Mouse (Mus musculus) embryonic facial prominence, embryonic 14.5 days (tissue): ENCODE measurements around the gene Nbea. TPM values are rescaled to one million over a fixed set of nuclear protein-coding genes. Genes with fewer than 3 reads are reported as not detected.

Experiments used
- ATAC-seq: fragments of 200-750 bp; cut with Nextera tagmentation; 2 replicates; pipeline ENCODE4 v1.8.0; 2017; ENCODE audit warnings: low read depth, moderate number of reproducible peaks, moderate TSS enrichment
- DNase-seq: peaks from one replicate; pipeline ENCODE4 v3.0.0-alpha.2; 2015; ENCODE audit warnings: low spot score
- H3K27ac ChIP-seq: fragments of 300-500 bp; sonication (generic); replicated peaks from 2 replicates; pipeline ENCODE4 v1.5.1; 2014; ENCODE audit warnings: low read depth, mild to moderate bottlenecking, low read length, moderate library complexity
- H3K27me3 ChIP-seq: fragments of 300-500 bp; sonication (generic); replicated peaks from 2 replicates; pipeline ENCODE4 v1.6.1; 2014; ENCODE audit warnings: low read length; ENCODE audit not compliant: control insufficient read depth, insufficient read depth
- H3K36me3 ChIP-seq: fragments of 300-500 bp; sonication (generic); 2 replicates; pipeline ENCODE4 v1.6.1; 2014; ENCODE audit warnings: low read length, mixed read lengths; ENCODE audit not compliant: control insufficient read depth, insufficient read depth
- H3K4me1 ChIP-seq: fragments of 300-500 bp; sonication (generic); 2 replicates; pipeline ENCODE4 v1.6.1; 2014; ENCODE audit warnings: antibody characterized with exemption, low read length; ENCODE audit not compliant: control insufficient read depth, insufficient read depth
- H3K4me2 ChIP-seq: fragments of 300-500 bp; sonication (generic); 2 replicates; pipeline ENCODE4 v1.6.1; 2014; ENCODE audit warnings: low read depth, mild to moderate bottlenecking, low read length, moderate library complexity, mixed read lengths
- H3K4me3 ChIP-seq: fragments of 300-500 bp; sonication (generic); 2 replicates; pipeline ENCODE4 v1.5.1; 2014; ENCODE audit warnings: low read depth, mild to moderate bottlenecking, low read length
- H3K9ac ChIP-seq: fragments of 300-500 bp; sonication (generic); 2 replicates; pipeline ENCODE4 v1.6.1; 2014; ENCODE audit warnings: low read depth, mild to moderate bottlenecking, low read length, moderate library complexity, mixed read lengths
- H3K9me3 ChIP-seq: fragments of 300-500 bp; sonication (generic); 2 replicates; pipeline ENCODE4 v1.6.1; 2016; ENCODE audit warnings: low read length; ENCODE audit not compliant: control insufficient read depth
- WGBS: fragments of 180-500 bp; shearing (Covaris S2); extraction: QIAGEN DNeasy Blood & Tissue Kit; methylation state at CpG from one replicate; pipeline ENCODE4 v1.1.7; 2014; 5-methylcytosine and 5-hydroxymethylcytosine counted together
- polyA plus RNA-seq: library from polyadenylated mRNA; unstranded; fragments of >200 nt; fragmentation: Nextera tagmentation; extraction: Ambion mirVana; gene quantifications from 2 replicates; pipeline ENCODE4 v1.2.1, GENCODE M21; 2014

The Nbea gene
- polyA plus RNA-seq, 1 experiment from 2014 or later, result 17.9 TPM

DNA sequence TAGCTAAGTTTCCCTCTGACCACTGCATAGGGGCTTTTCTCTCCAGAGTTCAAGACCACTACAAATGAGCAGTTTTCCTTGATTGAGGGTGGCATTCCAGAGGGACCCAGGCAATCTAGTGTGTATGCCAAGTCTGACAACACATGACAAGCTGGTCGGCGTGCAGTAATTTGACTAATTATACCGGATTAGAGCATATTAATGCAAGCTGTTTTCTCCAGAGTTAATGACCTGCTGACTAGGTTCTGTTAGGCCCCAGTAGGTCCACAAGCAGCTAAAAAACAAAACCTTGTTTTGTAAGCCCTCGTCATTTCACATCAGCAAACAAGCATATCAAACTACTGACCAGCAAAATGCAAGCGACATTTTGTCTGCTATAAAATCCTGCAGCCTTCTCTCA lies 432.1 kb downstream of the Nbea start:
- no peaks in the 10 kb centered on the region for H3K36me3 ChIP-seq
- H3K27ac ChIP-seq, result no peak overlapping the region
- H3K4me1 ChIP-seq, result 0 out of 2 replicates have a peak, but pooled peaks cover 15% of the 10 kb centered on the region
- 29% methylated on average over 5 of the region's 5 CpGs for WGBS
- H3K9me3 ChIP-seq, result no peaks in the 10 kb centered on the region
- H3K4me3 ChIP-seq, result no peak overlapping the region
- ATAC-seq (peak; percentile 45; the same call in 1 of the 2 replicates), DNase-seq (peak; percentile 73)
- no peaks in the 10 kb centered on the region for H3K27me3 ChIP-seq
- no peak overlapping the region for H3K9ac ChIP-seq
- H3K4me2 ChIP-seq, result no peak overlapping the region

DNA sequence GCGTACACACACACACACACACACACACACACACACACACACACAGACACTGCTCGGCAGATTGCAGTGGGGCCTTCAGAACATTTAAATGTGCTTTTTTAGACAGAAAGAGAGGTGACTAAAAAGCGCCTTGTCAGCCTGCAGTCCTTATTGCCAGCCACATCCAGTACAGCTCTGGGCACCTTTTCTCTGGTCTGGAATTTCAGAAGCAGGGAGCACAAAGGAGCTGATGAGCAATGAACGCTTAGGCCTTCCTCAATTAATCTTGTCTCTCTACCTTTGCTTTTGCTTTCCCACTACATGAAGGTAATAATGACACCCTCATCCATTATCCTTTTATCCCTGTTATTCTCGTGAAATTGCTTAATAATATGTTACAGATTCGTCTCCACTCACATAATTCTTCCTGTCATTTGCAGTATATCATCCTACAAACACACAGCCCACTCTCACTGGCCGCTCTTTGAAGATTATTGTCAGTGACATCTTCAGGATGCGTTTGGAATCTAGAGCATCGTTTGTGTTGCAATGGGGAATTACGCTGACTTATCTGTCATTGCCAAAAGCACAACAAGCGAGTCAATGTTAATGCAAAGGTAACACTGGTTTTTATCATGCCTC lies 432.9 kb downstream of the Nbea start:
- H3K9me3 ChIP-seq, result no peaks in the 10 kb centered on the region
- DNase-seq, result peak; percentile 56
- no peak overlapping the region for H3K9ac ChIP-seq
- WGBS, result 51% methylated on average over 11 of the region's 11 CpGs
- peak; percentile 34; the same call in 1 of the 2 replicates for ATAC-seq
- H3K27me3 ChIP-seq, result no peaks in the 10 kb centered on the region
- H3K4me2 ChIP-seq, result no peak overlapping the region
- H3K36me3 ChIP-seq, result no peaks in the 10 kb centered on the region
- H3K27ac ChIP-seq, result no peak overlapping the region
- H3K4me3 ChIP-seq, result no peak overlapping the region
- 0 out of 2 replicates have a peak, but pooled peaks cover 7% of the 10 kb centered on the region for H3K4me1 ChIP-seq

DNA sequence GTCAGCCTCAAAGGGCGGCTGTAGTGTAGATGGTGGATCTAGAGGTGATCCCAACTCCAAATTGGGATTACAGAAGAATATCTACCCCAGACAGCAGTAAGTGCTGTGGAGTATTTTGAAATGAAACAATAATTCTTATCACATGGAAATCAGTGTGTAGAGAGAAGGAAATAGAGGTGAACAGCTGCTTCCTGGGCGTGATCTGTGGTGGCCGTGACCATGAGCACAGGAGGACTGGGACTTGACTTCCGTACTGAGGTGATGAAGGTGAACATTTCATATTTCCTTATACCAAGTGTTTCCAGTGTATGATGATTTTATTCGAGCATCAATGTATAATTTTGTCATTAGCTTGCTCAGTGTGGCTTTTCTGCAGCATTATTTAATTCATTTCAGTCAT lies 439.6 kb downstream of the Nbea start:
- Histone ChIP-seq H3K4me2 (no peak overlapping the region), H3K9ac (no peak overlapping the region), H3K27me3 (no peaks in the 10 kb centered on the region), H3K36me3 (no peaks in the 10 kb centered on the region), H3K27ac (no peak overlapping the region), H3K4me1 (no peaks in the 10 kb centered on the region), H3K9me3 (no peaks in the 10 kb centered on the region), H3K4me3 (no peak overlapping the region)
- DNase-seq, result no peak
- ATAC-seq, result no peak
- WGBS, result 72% methylated on average over 5 of the region's 5 CpGs

DNA sequence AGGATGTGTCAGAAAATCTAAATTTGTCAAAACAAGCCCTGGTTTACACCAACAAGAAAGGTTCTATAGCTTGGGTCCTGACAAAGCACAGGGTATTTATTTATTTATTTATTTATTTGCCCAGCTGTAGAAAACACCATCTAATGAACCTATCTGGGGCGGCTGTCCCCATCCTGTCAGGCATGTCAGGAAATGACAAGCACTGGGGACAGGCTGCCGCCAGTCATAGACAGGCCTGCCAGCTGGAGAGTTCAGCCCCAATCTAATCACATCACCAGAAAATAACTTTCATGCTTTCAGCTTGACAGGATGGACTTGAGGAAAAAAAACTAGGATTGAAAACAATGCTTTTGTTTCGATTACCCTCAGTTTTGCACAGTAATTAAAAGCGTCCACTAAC lies 440.8 kb downstream of the Nbea start:
- no peak for ATAC-seq
- Histone ChIP-seq H3K4me2 (no peak overlapping the region), H3K9ac (no peak overlapping the region), H3K9me3 (no peaks in the 10 kb centered on the region), H3K27me3 (no peaks in the 10 kb centered on the region), H3K27ac (no peak overlapping the region; the same call in 1 of the 2 replicates), H3K36me3 (no peaks in the 10 kb centered on the region), H3K4me3 (no peak overlapping the region), H3K4me1 (no peaks in the 10 kb centered on the region)
- no peak for DNase-seq
- WGBS, result 67% methylated on average over 4 of the region's 4 CpGs

DNA sequence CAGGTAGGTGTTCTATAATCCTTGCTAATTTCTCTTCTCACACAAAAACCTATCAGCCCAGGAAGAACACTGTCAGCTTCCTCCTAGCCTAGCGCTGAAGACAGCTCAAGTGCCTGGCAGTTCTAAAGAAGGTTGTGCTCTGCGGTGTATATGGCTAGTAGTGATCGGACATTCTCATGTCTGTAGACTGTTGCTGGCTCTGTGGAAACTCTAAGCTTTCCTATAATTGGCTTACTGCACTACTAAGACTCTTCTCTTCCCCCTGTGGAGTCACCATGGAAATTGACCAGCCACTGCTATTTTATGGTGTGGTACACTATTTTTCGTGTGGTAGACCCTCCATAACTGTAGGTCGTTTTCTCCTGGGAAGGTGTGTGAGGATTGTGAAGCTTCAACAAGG lies 441.3 kb downstream of the Nbea start:
- WGBS, result 76% methylated on average over 5 of the region's 5 CpGs
- Histone ChIP-seq H3K4me1 (no peaks in the 10 kb centered on the region), H3K9ac (no peak overlapping the region), H3K9me3 (no peaks in the 10 kb centered on the region), H3K36me3 (no peaks in the 10 kb centered on the region), H3K27me3 (no peaks in the 10 kb centered on the region), H3K4me3 (no peak overlapping the region), H3K27ac (no peak overlapping the region), H3K4me2 (no peak overlapping the region)
- ATAC-seq, result no peak
- DNase-seq, result no peak

DNA sequence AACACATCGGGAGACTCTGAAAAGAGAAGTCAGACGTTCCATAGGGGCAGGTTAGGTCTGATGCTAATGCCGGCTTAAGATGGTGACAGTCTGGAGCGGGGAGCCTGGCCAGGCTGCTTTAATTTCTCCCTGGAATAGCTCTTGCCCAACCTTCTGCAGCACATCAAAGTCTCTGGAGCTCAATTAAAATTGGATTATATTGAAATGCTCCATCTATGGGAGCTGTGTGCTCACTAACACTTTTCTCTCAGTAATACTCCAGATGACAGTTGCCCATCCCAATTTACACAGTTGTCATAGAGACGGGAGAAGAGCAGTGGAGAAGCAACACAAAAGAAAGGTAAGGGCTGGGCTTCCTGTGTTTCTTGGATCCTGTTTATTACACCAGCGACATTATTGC lies 442.1 kb downstream of the Nbea start:
- WGBS, result 60% methylated on average over 6 of the region's 6 CpGs

DNA sequence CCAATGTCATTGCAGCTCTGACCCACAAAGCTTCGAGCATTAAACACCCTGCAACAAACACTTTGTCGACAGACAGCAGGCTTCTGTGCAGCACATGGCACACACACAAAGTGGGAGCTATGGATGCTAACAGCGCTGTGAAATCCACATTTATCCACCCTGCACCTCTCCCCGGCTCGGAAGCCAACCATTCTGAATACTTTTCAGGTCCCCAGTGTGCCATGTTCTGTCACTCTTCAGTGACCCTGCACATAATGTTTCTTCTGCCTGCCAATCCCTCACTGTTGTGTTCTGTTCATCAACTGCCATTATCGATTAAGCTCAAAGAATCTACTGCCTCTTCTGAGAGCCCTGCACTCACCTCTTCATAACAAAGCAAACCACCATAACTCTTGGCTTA lies 449.8 kb downstream of the Nbea start:
- no peak overlapping the region for H3K4me2 ChIP-seq
- H3K4me1 ChIP-seq, result no peaks in the 10 kb centered on the region
- 67% methylated on average over 6 of the region's 6 CpGs for WGBS
- H3K4me3 ChIP-seq, result no peak overlapping the region
- no peaks in the 10 kb centered on the region for H3K36me3 ChIP-seq
- no peak overlapping the region for H3K9ac ChIP-seq
- no peak overlapping the region for H3K27ac ChIP-seq
- ATAC-seq (no peak), DNase-seq (no peak)
- H3K9me3 ChIP-seq, result no peaks in the 10 kb centered on the region
- H3K27me3 ChIP-seq, result no peaks in the 10 kb centered on the region

More for the DNA sequence above, 442.1 kb downstream of the Nbea start:
- DNase-seq (peak; percentile 29), ATAC-seq (peak; percentile 80)
- H3K9me3 ChIP-seq, result no peaks in the 10 kb centered on the region
- H3K36me3 ChIP-seq, result no peaks in the 10 kb centered on the region
- H3K4me2 ChIP-seq, result no peak overlapping the region
- no peak overlapping the region for H3K4me3 ChIP-seq
- H3K27ac ChIP-seq, result no peak overlapping the region
- no peaks in the 10 kb centered on the region for H3K27me3 ChIP-seq
- no peak overlapping the region for H3K9ac ChIP-seq
- H3K4me1 ChIP-seq, result no peaks in the 10 kb centered on the region

DNA sequence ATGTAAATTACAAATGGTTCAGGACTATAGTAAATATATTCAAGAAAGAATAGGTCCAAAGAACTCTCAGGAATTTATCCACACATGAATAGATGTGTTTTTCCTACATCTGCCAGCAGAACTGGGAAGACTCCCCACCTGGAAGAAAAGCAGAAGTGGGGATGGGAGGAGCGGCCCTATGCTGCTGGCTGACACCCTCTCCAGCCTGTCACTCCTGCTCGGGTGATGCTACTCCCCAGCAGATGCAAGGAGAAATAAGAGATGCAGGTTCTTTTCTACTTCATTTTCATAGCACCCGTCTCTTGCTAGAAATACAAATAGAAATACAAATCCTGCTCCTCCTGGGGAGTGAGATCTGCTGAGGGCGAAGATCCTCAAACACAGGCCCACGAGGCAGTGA lies 453.0 kb downstream of the Nbea start:
- ATAC-seq, result no peak

DNA sequence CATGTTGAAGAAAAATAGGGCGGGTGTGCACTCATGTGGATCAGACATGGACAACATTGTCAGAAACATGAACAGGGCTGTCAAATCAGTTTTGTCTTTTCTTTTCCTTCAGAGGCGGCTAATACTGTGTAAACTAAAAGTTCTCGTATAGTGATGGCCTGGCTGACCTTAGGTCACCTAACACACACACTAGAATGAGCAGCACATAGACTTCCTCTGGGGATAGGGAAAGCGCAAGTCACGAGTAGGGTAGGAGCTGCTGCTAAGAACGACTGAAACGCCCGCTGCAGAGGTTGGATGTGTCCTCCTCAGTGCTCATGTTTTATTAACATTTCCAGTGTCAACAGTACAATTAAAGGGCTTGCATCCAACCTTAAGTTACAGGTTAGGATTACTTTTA lies 453.4 kb downstream of the Nbea start:
- H3K9ac ChIP-seq, result no peak overlapping the region

More for the DNA sequence above, 453.0 kb downstream of the Nbea start:
- no peak for DNase-seq
- Histone ChIP-seq H3K9ac (no peak overlapping the region), H3K4me3 (no peak overlapping the region), H3K4me1 (no peaks in the 10 kb centered on the region), H3K27me3 (no peaks in the 10 kb centered on the region), H3K9me3 (no peaks in the 10 kb centered on the region), H3K4me2 (no peak overlapping the region), H3K36me3 (no peaks in the 10 kb centered on the region), H3K27ac (no peak overlapping the region)
- WGBS, result 63% methylated on average over 5 of the region's 5 CpGs

More for the DNA sequence above, 453.4 kb downstream of the Nbea start:
- H3K4me1 ChIP-seq, result no peaks in the 10 kb centered on the region
- no peak for ATAC-seq
- WGBS, result 52% methylated on average over 8 of the region's 8 CpGs
- no peak overlapping the region for H3K4me3 ChIP-seq
- H3K36me3 ChIP-seq, result no peaks in the 10 kb centered on the region
- H3K27me3 ChIP-seq, result no peaks in the 10 kb centered on the region
- no peaks in the 10 kb centered on the region for H3K9me3 ChIP-seq
- DNase-seq, result no peak
- no peak overlapping the region for H3K4me2 ChIP-seq
- H3K27ac ChIP-seq, result no peak overlapping the region
